Mouse (Mus musculus) neural tube, embryonic 14.5 days (tissue): ENCODE measurements around the gene Narf. TPM values are rescaled to one million over a fixed set of nuclear protein-coding genes. Genes with fewer than 3 reads are reported as not detected.

Experiments used
- ATAC-seq: fragments of 200-750 bp; cut with Nextera tagmentation; 2 replicates; pipeline ENCODE4 v1.8.0; 2017; ENCODE audit warnings: low read depth, mild to moderate bottlenecking, moderate TSS enrichment, moderate library complexity
- H3K27ac ChIP-seq: fragments of 300-500 bp; sonication (generic); 2 replicates; pipeline ENCODE4 v1.5.1; 2014; ENCODE audit warnings: low read depth, mild to moderate bottlenecking, control low read depth, low read length, moderate library complexity, mixed read lengths
- H3K27me3 ChIP-seq: fragments of 300-500 bp; sonication (generic); 2 replicates; pipeline ENCODE4 v1.6.1; 2014; ENCODE audit warnings: low read length; ENCODE audit not compliant: control insufficient read depth, insufficient read depth
- H3K36me3 ChIP-seq: fragments of 300-500 bp; sonication (generic); 2 replicates; pipeline ENCODE4 v1.6.1; 2014; ENCODE audit warnings: low read length, mixed read lengths; ENCODE audit not compliant: control insufficient read depth, insufficient read depth
- H3K4me1 ChIP-seq: fragments of 300-500 bp; sonication (generic); 2 replicates; pipeline ENCODE4 v1.6.1; 2014; ENCODE audit warnings: low read length; ENCODE audit not compliant: control insufficient read depth, insufficient read depth
- H3K4me2 ChIP-seq: fragments of 300-500 bp; sonication (generic); 2 replicates; pipeline ENCODE4 v1.6.1; 2014; ENCODE audit warnings: mild to moderate bottlenecking, low read depth, low read length, control low read depth
- H3K4me3 ChIP-seq: fragments of 300-500 bp; sonication (generic); 2 replicates; pipeline ENCODE4 v1.5.1; 2014; ENCODE audit warnings: low read depth, low read length, control low read depth, mixed read lengths
- H3K9ac ChIP-seq: fragments of 300-500 bp; sonication (generic); replicated peaks from 2 replicates; pipeline ENCODE4 v1.6.1; 2014; ENCODE audit warnings: low read depth, mild to moderate bottlenecking, control low read depth, low read length, mixed read lengths
- H3K9me3 ChIP-seq: fragments of 300-500 bp; sonication (generic); 2 replicates; pipeline ENCODE4 v1.6.1; 2016; ENCODE audit warnings: low read length; ENCODE audit not compliant: control insufficient read depth
- WGBS: fragments of 180-500 bp; shearing (Covaris S2); extraction: QIAGEN DNeasy Blood & Tissue Kit; methylation state at CpG from one replicate; pipeline ENCODE4 v1.1.7; 2014; 5-methylcytosine and 5-hydroxymethylcytosine counted together
- polyA plus RNA-seq: library from polyadenylated mRNA; unstranded; fragments of >200 nt; fragmentation: Nextera tagmentation; extraction: Ambion mirVana; gene quantifications from 2 replicates; pipeline ENCODE4 v1.2.1, GENCODE M21; 2014

Gene Narf
- polyA plus RNA-seq, 1 experiment from 2014 or later: 93.2 TPM

GRCm38 (mm10) chr11:121204161-121205006, 32.7 kb upstream of the Narf start, which contains the start of the genes Hexdc and Ogfod3:
TSS of gene Hexdc (plus strand) at chr11:121204433.
TSS of gene Ogfod3 (minus strand) at chr11:121204711.
- peak; percentile 96 for ATAC-seq
- Histone ChIP-seq H3K4me3 (peak within 1 kb of the TSS; percentile 60), H3K9ac (peak within 1 kb of the TSS; percentile 75), H3K9me3 (no peaks in the 10 kb centered on the region), H3K36me3 (peaks cover 4% of the 10 kb centered on the region; the same call in 1 of the 2 replicates), H3K27ac (peak within 1 kb of the TSS; percentile 85), H3K27me3 (no peaks in the 10 kb centered on the region), H3K4me2 (peak within 1 kb of the TSS; percentile 57), H3K4me1 (no peaks in the 10 kb centered on the region)
- under 1% methylated on average over 64 of the region's 70 CpGs for WGBS

GRCm38 (mm10) chr11:121216831-121217230, 20.2 kb upstream of the Narf start:
- Histone ChIP-seq H3K4me3 (no peak overlapping the region), H3K4me1 (no peaks in the 10 kb centered on the region), H3K27ac (no peak overlapping the region), H3K27me3 (no peaks in the 10 kb centered on the region), H3K9ac (no peak overlapping the region), H3K36me3 (peaks cover 30% of the 10 kb centered on the region), H3K9me3 (no peaks in the 10 kb centered on the region), H3K4me2 (no peak overlapping the region)
- 95% methylated on average over 3 of the region's 3 CpGs for WGBS
- no peak for ATAC-seq

GRCm38 (mm10) chr11:121219776-121220175, 17.3 kb upstream of the Narf start:
- no peak overlapping the region for H3K9ac ChIP-seq
- no peak overlapping the region for H3K4me3 ChIP-seq
- no peak for ATAC-seq
- peaks cover 47% of the 10 kb centered on the region for H3K36me3 ChIP-seq
- 94% methylated on average over 11 of the region's 11 CpGs for WGBS
- H3K4me1 ChIP-seq: no peaks in the 10 kb centered on the region
- no peak overlapping the region for H3K27ac ChIP-seq
- no peaks in the 10 kb centered on the region for H3K9me3 ChIP-seq
- no peak overlapping the region for H3K4me2 ChIP-seq
- H3K27me3 ChIP-seq: no peaks in the 10 kb centered on the region

GRCm38 (mm10) chr11:121220771-121221170, 16.3 kb upstream of the Narf start:
- no peak for ATAC-seq
- Histone ChIP-seq H3K4me1 (no peaks in the 10 kb centered on the region), H3K4me3 (no peak overlapping the region), H3K9me3 (no peaks in the 10 kb centered on the region), H3K36me3 (peaks cover 54% of the 10 kb centered on the region), H3K9ac (no peak overlapping the region), H3K27me3 (no peaks in the 10 kb centered on the region), H3K4me2 (no peak overlapping the region), H3K27ac (no peak overlapping the region)
- WGBS: 94% methylated on average over 5 of the region's 5 CpGs

- Histone ChIP-seq H3K9me3 (no peaks in the 10 kb centered on the region), H3K4me1 (no peaks in the 10 kb centered on the region)
These were observed 15.6 kb upstream of the Narf start for GRCm38 (mm10) chr11:121221321-121222010.

GRCm38 (mm10) chr11:121228129-121229017, 8.7 kb upstream of the Narf start:
- Histone ChIP-seq H3K9me3 (no peaks in the 10 kb centered on the region), H3K27me3 (no peaks in the 10 kb centered on the region), H3K4me2 (peak overlapping the region; percentile 80), H3K4me3 (peak overlapping the region; percentile 54), H3K4me1 (peaks cover 13% of the 10 kb centered on the region), H3K9ac (peak overlapping the region; percentile 44), H3K36me3 (peaks cover 21% of the 10 kb centered on the region), H3K27ac (peak overlapping the region; percentile 40)
- ATAC-seq: peak; percentile 29
- 28% methylated on average over 21 of the region's 21 CpGs for WGBS

More at GRCm38 (mm10) chr11:121221321-121222010, 15.6 kb upstream of the Narf start:
- H3K27me3 ChIP-seq: no peaks in the 10 kb centered on the region
- H3K4me2 ChIP-seq: no peak overlapping the region
- H3K4me3 ChIP-seq: no peak overlapping the region
- peaks cover 54% of the 10 kb centered on the region for H3K36me3 ChIP-seq
- no peak overlapping the region for H3K27ac ChIP-seq
- no peak overlapping the region for H3K9ac ChIP-seq
- WGBS: 93% methylated on average over 6 of the region's 6 CpGs
- ATAC-seq: no peak

- peak within 1 kb of the TSS; percentile 54 for H3K4me3 ChIP-seq
- H3K36me3 ChIP-seq: peaks cover 14% of the 10 kb centered on the region
- peak within 1 kb of the TSS; percentile 80 for H3K4me2 ChIP-seq
- H3K4me1 ChIP-seq: peaks cover 13% of the 10 kb centered on the region
- peak within 1 kb of the TSS; percentile 40 for H3K27ac ChIP-seq
- H3K9ac ChIP-seq: peak within 1 kb of the TSS; percentile 44
- no peaks in the 10 kb centered on the region for H3K27me3 ChIP-seq
- no peaks in the 10 kb centered on the region for H3K9me3 ChIP-seq
- ATAC-seq: peak; percentile 90
- under 1% methylated on average over 23 of the region's 23 CpGs for WGBS
These were observed 8.0 kb upstream of the Narf start, which contains the start of gene Cybc1 for GRCm38 (mm10) chr11:121229018-121229439. TSS of gene Cybc1 (minus strand) at chr11:121229322.

- peaks cover 13% of the 10 kb centered on the region for H3K4me1 ChIP-seq
- H3K9ac ChIP-seq: no peak overlapping the region
- no peak overlapping the region for H3K4me2 ChIP-seq
- H3K27me3 ChIP-seq: no peaks in the 10 kb centered on the region
- H3K9me3 ChIP-seq: no peaks in the 10 kb centered on the region
- ATAC-seq: no peak
- H3K4me3 ChIP-seq: no peak overlapping the region
- H3K36me3 ChIP-seq: no peaks in the 10 kb centered on the region
- no peak overlapping the region for H3K27ac ChIP-seq
- WGBS: 82% methylated on average over 4 of the region's 4 CpGs
These were observed 5.9 kb upstream of the Narf start for GRCm38 (mm10) chr11:121231191-121231590.
